Mouse (Mus musculus) lung, postnatal 25 days (tissue): ENCODE measurements around the gene Fgf9.

Experiments used
- DNase-seq: peaks from one replicate; pipeline ENCODE4 v3.0.0; 2022; ENCODE audit warnings: low spot score

The Fgf9 gene

DNA sequence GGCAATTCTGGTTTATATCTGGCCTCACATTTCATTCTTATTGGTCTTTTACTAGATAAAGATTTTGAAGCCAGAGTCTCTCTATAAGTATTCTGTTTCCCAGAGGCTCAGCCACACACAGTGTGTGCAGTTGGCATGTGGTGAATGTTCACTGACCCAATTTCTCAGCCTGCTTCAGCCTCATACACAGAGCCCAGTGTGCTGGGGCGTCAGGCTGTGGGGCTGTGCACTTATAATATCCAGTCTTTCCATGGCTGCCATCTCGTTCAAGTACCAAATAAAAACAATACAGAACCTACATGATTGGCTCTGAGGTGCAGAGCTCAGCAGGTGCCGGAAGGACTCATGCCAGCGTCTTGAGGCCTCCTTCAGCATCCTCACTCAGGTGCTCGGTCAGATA lies 19.1 kb downstream of the Fgf9 start:
- no peak for DNase-seq

DNA sequence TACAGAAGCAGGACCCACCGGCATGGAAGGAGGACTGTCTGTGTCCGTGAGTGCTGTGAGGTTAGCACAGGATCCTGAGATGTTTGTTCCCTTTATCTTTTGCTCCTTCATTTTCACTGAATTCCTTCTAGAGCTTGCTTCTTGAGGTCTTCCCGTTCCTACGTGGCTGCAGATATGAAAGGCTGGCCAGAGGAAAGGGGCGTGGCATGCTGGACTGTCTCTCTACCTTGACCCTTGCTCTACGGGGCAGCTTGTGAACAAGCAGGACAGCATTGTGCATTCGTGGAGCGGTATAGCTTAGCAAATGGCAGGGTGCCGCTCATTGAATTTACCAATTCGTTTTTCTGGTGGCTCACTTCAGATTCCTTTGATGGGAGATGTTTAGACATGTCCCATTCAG lies 21.0 kb downstream of the Fgf9 start:
- no peak for DNase-seq

DNA sequence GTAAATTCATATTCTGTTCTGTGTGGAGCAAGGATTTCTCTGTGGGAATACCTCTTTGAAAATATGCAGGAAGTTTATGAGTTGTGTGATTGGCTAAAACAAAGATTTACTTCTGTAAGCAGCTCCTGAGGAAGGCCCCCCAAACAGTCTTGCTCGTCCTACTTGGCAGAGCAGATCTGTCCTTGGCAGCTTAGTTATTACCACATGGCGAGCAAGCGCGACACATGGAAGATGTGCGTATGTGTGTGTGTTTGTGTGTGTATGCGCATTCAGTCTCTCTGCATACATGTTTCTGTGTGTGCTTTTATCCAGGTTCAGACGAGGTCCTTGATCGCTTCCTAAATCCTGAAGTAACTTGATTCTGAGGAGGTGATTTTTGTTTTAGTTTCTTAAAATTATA lies 29.3 kb downstream of the Fgf9 start:
- DNase-seq: no peak

DNA sequence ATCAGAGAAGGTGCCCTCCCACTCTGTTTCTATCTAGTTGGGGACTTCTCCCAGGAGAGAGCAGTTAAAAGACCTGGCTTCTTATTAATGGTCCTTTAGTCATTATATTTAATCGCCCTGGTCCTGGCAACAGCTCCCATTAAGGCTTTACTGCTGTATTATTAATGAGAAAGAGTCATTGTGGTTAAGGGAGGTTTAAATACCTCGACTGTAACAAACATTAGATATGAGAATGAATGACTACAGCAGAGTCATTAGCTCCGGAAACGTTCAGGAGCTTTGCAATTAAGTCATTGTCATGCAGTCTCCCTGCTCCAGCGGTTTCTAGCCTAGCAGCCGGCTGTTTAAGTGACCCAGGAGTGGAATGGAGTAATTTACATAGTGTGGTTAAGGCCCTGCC lies 31.0 kb downstream of the Fgf9 start:
- no peak for DNase-seq

DNA sequence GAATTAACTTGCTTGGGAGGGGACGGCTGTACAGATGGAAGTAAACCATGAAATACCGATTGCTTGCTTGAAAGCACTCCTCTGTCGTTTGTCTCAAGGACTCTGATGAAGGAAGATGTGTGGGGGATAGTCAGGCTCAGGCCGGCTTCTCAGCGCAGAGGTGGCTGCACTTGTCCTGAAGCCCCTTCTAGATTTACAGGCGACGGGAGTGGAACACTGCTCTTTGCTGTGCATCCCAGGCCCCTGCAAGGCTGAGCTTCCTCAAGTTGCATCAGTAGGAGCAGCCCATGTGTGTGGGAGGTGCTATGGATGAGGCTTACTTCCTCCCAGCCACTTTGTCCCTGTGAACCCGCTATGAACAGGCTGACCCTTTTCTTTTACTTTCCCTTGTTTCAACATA lies 33.9 kb downstream of the Fgf9 start:
- no peak for DNase-seq

DNA sequence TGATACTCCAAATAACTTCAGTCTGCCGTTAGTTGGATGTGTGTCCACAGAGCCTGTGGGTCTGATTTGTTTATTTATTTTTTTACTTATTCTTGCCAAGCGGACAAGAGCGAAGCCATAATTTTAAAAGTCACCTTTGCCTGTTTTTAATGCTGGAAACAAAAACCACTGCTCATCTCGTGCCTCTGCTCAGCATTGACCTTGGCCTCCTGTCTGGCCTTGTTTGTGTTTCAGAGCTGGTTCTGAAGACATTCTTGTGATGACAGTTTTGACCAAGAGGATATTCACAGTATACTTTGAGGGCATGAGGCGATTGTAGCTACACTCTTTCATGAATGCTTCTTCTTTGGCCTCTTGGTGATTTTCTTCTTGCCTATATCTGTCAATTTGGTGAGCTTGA lies 35.2 kb downstream of the Fgf9 start:
- DNase-seq: no peak

DNA sequence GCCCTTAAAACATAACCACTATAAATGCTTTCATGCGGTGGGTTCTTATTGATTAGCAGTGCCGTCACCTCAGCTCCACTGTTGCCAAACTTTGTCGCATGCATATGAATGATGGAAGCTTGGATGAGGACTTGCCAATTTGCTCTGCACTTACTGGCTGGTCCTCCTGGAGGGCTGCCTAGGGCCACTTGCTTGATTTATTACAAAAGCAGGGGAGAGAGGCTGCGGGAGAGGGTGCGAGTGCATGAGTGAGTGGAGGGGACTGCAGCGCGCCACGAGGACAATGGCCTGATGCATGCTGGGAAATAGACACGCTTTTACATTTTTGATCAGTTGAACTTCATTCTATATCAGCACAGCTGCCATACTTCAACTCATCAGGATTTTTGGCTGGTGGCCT lies 39.3 kb downstream of the Fgf9 start:
- no peak for DNase-seq

DNA sequence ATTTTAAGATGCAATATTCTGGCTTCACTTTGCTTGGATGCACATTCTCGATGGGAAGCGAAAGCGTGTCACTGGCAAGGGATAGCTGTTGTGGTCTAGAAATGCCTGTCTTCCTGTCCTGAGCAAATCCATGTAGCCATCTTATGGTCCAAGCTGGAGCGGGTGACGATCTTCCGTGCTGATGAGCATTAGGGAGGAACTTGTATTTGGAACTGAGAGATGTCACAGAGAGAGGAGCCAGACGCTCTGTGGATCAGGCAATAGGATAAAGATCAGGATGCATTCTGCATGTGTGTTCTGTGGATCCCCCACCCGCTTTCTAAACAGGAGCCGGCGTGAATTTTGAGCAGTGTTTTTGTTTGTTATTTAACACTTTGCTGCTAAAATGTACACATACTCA lies 41.2 kb downstream of the Fgf9 start:
- DNase-seq: no peak

DNA sequence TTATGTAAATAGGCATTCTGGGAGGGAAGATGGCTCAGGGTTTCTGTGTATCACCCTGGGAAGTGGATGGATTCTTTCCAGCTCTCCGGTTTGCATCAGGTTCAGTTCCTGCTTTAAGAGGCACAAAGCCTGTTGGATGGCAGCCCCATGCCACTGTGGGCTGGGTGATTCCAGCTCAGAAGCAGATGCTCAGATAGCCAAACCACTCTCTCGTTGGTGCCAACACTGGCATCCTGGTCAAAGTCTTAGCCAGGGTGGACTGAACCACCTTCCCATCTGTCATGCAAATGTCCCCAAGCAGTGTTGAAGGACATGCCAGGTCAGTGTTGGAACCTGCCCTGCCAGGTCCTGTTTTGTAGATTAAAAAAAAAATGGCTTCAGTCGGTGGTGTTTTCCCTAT lies 42.0 kb downstream of the Fgf9 start:
- DNase-seq: no peak

DNA sequence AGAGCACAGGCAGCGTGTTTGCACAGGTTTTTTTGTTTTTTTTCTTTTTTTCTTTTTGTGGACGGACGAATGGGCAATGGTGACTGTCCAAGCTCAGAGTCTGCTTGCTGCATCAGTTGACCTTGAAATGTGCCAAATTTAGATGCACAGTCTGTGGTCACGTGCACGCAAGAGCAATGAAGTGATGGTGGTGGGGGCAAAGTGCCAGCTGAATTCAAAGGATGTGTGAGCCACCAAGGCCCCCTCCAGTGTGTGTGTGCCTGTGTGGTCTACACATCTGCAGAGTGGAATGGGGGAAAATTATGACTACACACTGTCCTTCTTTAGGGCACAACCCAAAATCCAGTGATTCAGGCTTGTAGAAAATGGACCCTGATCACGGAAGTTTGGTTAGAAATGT lies 42.8 kb downstream of the Fgf9 start:
- no peak for DNase-seq

DNA sequence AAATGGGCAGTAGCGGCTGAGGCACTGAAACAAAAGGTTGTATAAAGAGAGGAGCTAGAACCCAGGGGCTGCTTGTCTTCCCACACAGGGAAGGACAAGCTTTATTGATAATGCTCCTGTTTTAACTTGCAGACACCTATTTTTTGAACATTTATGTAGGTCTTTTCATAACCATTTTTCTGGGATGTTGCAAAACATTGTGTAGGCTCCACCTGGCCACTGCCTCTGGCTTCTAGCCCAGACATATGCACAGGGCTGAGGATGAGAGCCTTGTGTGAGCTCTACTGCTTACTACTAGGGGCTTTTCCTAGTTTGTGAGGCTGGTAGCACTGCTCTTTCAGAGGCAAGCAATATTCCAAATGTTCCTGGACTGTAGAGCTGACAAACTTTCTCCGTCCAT lies 43.8 kb downstream of the Fgf9 start:
- DNase-seq: no peak

DNA sequence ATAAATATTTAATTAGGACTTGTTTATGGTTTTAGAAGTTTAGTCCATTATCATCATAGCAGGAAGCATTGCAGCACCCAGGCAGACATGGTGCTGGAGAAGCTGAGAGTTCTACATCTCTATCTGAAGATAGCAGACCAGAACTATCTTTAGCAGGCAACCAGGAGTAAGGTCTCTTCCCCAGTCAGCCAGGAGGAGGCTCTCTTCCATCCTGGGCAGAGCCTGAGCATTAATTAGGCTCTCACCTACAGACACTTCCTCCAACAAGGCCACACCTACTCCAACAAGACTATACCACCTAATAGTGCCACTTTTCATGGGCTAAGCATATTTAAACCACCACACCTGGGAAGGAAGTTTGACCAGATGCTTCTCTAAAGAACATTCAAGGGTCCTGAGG lies 54.3 kb downstream of the Fgf9 start:
- DNase-seq: no peak

DNA sequence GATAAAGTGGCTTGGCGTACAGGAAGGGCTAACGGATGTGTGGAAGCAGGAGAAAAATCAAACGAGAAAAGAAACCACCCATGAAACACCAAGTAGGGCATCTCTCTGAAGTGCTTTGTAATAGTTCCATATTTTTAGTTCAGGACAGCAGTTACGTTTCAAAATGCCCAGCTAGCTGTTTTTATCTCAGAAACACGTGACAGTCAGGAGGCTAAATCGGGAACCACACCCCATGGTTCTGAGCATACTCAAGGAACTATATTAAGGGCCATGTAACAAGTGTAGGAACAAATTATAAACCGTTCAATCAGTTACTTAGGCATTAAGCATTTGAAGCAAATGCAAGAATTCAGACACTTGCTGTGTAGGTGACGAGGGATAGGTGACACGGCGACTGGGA lies 56.2 kb downstream of the Fgf9 start:
- no peak for DNase-seq

DNA sequence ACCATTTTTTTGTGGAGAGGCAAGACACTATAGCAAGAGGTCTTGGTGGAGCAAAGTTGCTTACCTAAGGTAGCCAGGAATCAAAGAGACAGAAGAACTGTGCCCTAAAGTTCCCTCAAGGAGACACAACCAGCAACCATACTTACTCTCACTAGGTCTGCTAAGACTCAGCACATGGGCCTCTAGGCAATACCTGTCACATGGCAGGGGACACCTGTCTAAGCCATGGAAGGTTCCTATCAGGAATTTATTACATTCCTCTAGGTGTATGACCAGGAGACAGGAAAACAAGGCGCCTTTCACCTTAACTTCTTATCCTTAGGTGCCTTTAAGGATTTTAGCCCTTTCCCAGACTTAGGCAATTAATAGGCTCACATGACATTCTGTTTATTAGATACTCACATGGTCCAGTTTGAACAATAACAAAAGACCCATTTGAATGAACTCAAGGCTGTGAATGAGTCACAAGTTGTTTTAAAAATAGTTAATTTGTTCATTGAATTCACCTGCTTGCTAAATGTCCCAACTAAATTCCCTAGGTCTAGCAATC lies 69.2 kb downstream of the Fgf9 start:
- no peak for DNase-seq

DNA sequence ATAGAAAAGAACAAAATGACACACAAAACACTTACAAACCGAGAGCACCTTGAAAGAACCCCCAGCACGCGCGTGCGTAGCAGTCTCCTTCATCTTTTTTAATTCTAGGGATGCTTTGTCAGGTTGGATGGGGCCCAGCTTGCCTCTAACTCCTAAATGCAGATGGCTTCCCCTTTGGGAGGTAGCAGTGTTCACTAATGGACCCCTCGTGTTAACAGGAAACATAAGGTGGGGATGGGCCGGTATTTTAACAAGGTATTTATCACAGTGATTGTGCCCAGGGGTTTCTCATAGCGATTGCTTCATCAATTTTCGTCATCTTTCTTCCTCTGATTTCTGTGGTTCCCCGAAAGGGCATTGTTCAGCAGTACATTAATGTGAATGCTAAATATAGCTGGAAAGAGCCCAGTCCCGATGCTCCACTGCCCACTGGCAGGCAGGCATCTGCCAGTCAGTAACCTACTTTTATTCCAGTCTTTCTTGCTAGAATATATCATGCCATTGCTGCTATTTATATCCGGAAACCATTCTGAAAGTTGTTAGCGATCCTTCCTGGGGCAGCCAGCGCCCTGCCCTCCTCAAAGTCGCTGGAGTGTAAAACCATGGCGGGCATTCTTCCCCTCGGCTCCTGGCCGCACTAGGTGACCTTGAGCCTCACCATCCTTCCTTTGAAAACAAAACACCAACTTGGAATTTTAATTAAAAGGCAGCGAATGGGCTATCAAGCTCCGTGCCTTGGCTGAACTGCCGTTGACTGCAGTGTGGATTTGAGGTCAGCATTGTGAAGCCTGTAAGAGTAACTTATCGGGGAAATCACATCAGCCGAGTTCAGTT lies 79.5 kb downstream of the Fgf9 start:
- no peak for DNase-seq

DNA sequence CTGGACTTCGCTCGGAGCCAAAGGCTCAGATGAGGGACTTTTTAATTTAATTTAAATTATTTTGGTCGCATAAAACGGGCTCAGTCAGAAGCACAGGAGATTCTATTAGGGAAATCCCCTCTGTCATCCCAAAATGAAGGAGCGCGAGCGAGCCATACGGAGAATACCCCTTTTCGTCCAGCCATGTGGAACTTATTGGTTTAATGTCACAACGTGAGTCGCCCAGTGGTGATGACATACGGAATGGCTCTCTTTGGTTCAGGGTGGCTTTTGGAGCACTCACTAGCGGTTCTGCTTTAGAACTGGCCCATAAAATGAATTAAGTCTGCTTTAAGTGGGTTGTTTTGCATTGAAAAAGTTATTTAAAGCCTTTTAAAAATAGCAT lies 80.1 kb downstream of the Fgf9 start:
- DNase-seq: no peak

DNA sequence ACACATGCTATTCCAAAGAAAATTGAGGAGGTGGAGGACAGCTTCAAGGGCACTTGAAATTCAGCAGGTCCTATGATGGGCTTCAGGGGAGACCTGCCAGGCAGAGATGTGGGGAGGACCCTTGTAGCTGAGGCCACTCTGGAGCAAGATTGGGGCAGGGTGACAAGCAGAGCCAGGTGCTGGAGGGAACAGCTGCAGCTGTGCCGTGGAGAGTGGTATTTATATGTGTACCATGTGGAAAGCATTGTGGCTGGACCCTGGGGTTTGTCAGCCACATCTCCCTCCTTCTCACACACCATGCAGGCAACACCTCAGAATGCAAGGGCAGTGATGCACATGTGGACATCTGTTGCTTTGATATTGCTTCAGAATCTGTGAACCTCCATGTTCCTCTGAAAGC lies 81.8 kb downstream of the Fgf9 start:
- no peak for DNase-seq

DNA sequence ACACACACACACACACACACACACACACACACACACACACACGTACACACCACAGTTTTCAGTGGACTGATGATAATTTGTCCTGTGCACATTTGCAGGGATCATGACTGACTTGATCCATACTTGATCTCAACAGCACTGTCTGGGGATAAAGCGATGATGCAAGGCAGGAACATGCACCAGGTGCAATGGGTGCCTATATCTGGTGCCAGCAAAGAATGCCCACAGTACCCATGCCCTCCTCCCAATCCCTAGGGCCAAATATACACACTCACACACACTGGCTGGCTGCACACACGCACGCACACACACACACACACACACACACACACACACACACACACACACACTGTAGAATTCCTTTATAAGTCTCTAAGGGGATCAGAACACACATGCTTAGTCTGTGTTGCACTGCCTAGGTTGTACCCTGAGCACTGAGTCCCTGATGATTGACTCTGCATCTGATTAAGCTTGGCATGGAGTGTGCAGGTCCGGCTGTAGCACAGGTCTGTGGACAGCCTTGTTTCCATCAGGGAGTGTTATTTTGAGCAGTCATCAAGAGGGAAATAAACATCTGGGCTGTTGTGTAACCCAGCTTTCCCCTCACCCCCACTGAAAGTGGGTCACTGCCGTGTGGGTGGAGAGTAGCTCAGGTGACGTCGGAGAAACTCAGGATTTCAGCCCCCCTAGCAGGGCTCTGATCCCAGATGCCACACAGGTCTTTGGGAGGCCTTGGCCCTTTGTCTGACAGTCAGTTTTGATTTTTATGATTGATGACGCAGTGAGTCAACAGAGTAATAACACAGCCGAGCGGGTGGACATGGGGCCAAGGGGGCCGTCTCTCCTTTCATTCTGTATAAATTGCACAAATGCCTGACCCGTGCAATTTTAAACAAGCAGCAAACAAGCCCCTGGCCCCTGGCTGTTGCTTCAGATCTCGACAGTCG lies 83.4 kb downstream of the Fgf9 start:
- no peak for DNase-seq

DNA sequence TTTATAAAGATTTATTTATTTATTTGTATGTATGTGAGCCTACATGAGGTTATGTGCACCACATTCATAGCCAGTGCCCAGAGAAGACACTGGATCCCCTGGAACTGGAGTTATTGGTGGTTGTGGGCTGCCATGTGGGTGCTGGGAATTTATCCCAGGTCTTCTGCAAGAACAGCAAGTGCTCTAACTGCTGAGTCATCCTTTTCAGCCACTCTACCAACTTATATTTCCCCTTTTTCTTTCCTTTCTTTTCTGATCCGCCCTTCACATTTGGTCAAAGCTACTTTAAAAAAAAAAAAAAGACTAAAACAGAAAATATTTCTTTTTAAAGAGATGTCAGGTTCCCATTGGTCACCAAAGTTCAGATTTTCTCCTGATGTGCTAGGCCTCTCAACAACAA lies 90.3 kb downstream of the Fgf9 start:
- no peak for DNase-seq
